Mouse (Mus musculus) neural tube, embryonic 11.5 days (tissue): ENCODE measurements around the gene Fam173a. TPM values are rescaled to one million over a fixed set of nuclear protein-coding genes. Genes with fewer than 3 reads are reported as not detected.
A peak's percentile ranks its signal among the peaks of the same experiment; 100 is the strongest.

Source experiments
- ATAC-seq: fragments of 200-750 bp; cut with Nextera tagmentation; 2 replicates; pipeline ENCODE4 v1.8.0; 2017; ENCODE audit warnings: moderate number of reproducible peaks, mild to moderate bottlenecking, moderate TSS enrichment, moderate library complexity; ENCODE audit not compliant: insufficient read depth, low FRiP score, low TSS enrichment
- DNase-seq: peaks from one replicate; pipeline ENCODE4 v3.0.0-alpha.2; 2015; ENCODE audit warnings: low spot score
- H3K27ac ChIP-seq: fragments of 300-500 bp; sonication (generic); 2 replicates; pipeline ENCODE4 v1.5.1; 2014; ENCODE audit warnings: low read depth, mild to moderate bottlenecking, low read length
- H3K27me3 ChIP-seq: fragments of 300-500 bp; sonication (generic); 2 replicates; pipeline ENCODE4 v1.6.1; 2014; ENCODE audit warnings: mild to moderate bottlenecking, low read length, mixed read lengths; ENCODE audit not compliant: control insufficient read depth, insufficient read depth
- H3K36me3 ChIP-seq: fragments of 300-500 bp; sonication (generic); 2 replicates; pipeline ENCODE4 v1.6.1; 2014; ENCODE audit warnings: mild to moderate bottlenecking, low read length, moderate library complexity, mixed read lengths; ENCODE audit not compliant: control insufficient read depth, insufficient read depth
- H3K4me1 ChIP-seq: fragments of 300-500 bp; sonication (generic); 2 replicates; pipeline ENCODE4 v1.6.1; 2014; ENCODE audit warnings: low read length, mixed read lengths; ENCODE audit not compliant: control insufficient read depth, insufficient read depth
- H3K4me2 ChIP-seq: fragments of 300-500 bp; sonication (generic); 2 replicates; pipeline ENCODE4 v1.6.1; 2014; ENCODE audit warnings: low read depth, mild to moderate bottlenecking, moderate library complexity
- H3K4me3 ChIP-seq: fragments of 300-500 bp; sonication (generic); 2 replicates; pipeline ENCODE4 v1.5.1; 2014; ENCODE audit warnings: low read depth, low read length
- H3K9ac ChIP-seq: fragments of 300-500 bp; sonication (generic); 2 replicates; pipeline ENCODE4 v1.6.1; 2014; ENCODE audit warnings: mild to moderate bottlenecking, low read length
- H3K9me3 ChIP-seq: fragments of 300-500 bp; sonication (generic); 2 replicates; pipeline ENCODE4 v1.6.1; 2016; ENCODE audit warnings: low read length; ENCODE audit not compliant: control insufficient read depth
- WGBS: fragments of 180-500 bp; shearing (Covaris S2); extraction: QIAGEN DNeasy Blood & Tissue Kit; methylation state at CpG from one replicate; pipeline ENCODE4 v1.1.7; 2014; 5-methylcytosine and 5-hydroxymethylcytosine counted together
- polyA plus RNA-seq: library from polyadenylated mRNA; unstranded; fragments of >200 nt; fragmentation: Nextera tagmentation; extraction: Ambion mirVana; gene quantifications from 2 replicates; pipeline ENCODE4 v1.2.1, GENCODE M21; 2014

The Fam173a gene
- polyA plus RNA-seq, 1 experiment from 2014 or later, result 65.7 TPM

- no peak for DNase-seq
- no peaks in the 10 kb centered on the region for H3K9me3 ChIP-seq
- no peaks in the 10 kb centered on the region for H3K27me3 ChIP-seq
- H3K27ac ChIP-seq, result no peak overlapping the region
- H3K4me3 ChIP-seq, result peak overlapping the region; percentile 46
- H3K9ac ChIP-seq, result no peak overlapping the region
- H3K36me3 ChIP-seq, result peaks cover 19% of the 10 kb centered on the region
- H3K4me2 ChIP-seq, result peak overlapping the region; percentile 82
- peaks cover 55% of the 10 kb centered on the region for H3K4me1 ChIP-seq
- 87% methylated on average over 4 of the region's 4 CpGs for WGBS
- ATAC-seq, result no peak
These were observed 37.6 kb upstream of the Fam173a start for GRCm38 (mm10) chr17:25830200-25830753.

GRCm38 (mm10) chr17:25829558-25830017 lies 36.9 kb upstream of the Fam173a start:
- DNase-seq, result no peak

GRCm38 (mm10) chr17:25828712-25829557 lies 36.2 kb upstream of the Fam173a start, which contains the start of gene Jmjd8:
TSS of gene Jmjd8 (plus strand) at chr17:25828867.
- H3K4me1 ChIP-seq, result peaks cover 50% of the 10 kb centered on the region
- peaks cover 15% of the 10 kb centered on the region for H3K36me3 ChIP-seq
- H3K27me3 ChIP-seq, result no peaks in the 10 kb centered on the region

More at GRCm38 (mm10) chr17:25829558-25830017, 36.9 kb upstream of the Fam173a start:
- no peaks in the 10 kb centered on the region for H3K9me3 ChIP-seq
- H3K9ac ChIP-seq, result peak overlapping the region; percentile 77
- H3K4me2 ChIP-seq, result peak overlapping the region; percentile 82
- peak overlapping the region; percentile 63 for H3K27ac ChIP-seq
- H3K27me3 ChIP-seq, result no peaks in the 10 kb centered on the region
- 48% methylated on average over 8 of the region's 8 CpGs for WGBS
- H3K36me3 ChIP-seq, result peaks cover 15% of the 10 kb centered on the region
- no peak for ATAC-seq
- H3K4me3 ChIP-seq, result peak overlapping the region; percentile 46
- H3K4me1 ChIP-seq, result peaks cover 50% of the 10 kb centered on the region

GRCm38 (mm10) chr17:25828223-25828594 lies 35.5 kb upstream of the Fam173a start:
- Histone ChIP-seq H3K36me3 (peaks cover 15% of the 10 kb centered on the region), H3K4me1 (peaks cover 46% of the 10 kb centered on the region)

More at GRCm38 (mm10) chr17:25828712-25829557, 36.2 kb upstream of the Fam173a start, which contains the start of gene Jmjd8:
- WGBS, result under 1% methylated on average over 32 of the region's 32 CpGs
- DNase-seq (peak; percentile 85), ATAC-seq (peak; percentile 36)
- Histone ChIP-seq H3K4me3 (peak within 1 kb of the TSS; percentile 46), H3K4me2 (peak within 1 kb of the TSS; percentile 82), H3K9ac (peak within 1 kb of the TSS; percentile 77), H3K27ac (peak within 1 kb of the TSS; percentile 63), H3K9me3 (no peaks in the 10 kb centered on the region)

GRCm38 (mm10) chr17:25827546-25828222 lies 35.0 kb upstream of the Fam173a start:
- peaks cover 46% of the 10 kb centered on the region for H3K4me1 ChIP-seq
- no peak overlapping the region for H3K4me3 ChIP-seq
- ATAC-seq, result no peak
- H3K27me3 ChIP-seq, result no peaks in the 10 kb centered on the region
- peaks cover 15% of the 10 kb centered on the region for H3K36me3 ChIP-seq
- no peak for DNase-seq
- H3K9me3 ChIP-seq, result no peaks in the 10 kb centered on the region
- H3K4me2 ChIP-seq, result no peak overlapping the region
- no peak overlapping the region for H3K27ac ChIP-seq
- no peak overlapping the region; the same call in 1 of the 2 replicates for H3K9ac ChIP-seq
- 90% methylated on average over 22 of the region's 22 CpGs for WGBS

More at GRCm38 (mm10) chr17:25828223-25828594, 35.5 kb upstream of the Fam173a start:
- H3K27me3 ChIP-seq, result no peaks in the 10 kb centered on the region
- ATAC-seq, result no peak
- peak overlapping the region; percentile 82 for H3K4me2 ChIP-seq
- DNase-seq, result no peak
- peak overlapping the region; percentile 46 for H3K4me3 ChIP-seq
- 81% methylated on average over 8 of the region's 8 CpGs for WGBS
- no peaks in the 10 kb centered on the region for H3K9me3 ChIP-seq
- H3K9ac ChIP-seq, result no peak overlapping the region
- H3K27ac ChIP-seq, result no peak overlapping the region

- DNase-seq, result no peak
- H3K9me3 ChIP-seq, result no peaks in the 10 kb centered on the region
- 96% methylated on average over 13 of the region's 13 CpGs for WGBS
- ATAC-seq, result no peak
- H3K4me2 ChIP-seq, result no peak overlapping the region
- H3K27me3 ChIP-seq, result no peaks in the 10 kb centered on the region
- peaks cover 15% of the 10 kb centered on the region for H3K36me3 ChIP-seq
- H3K4me1 ChIP-seq, result peaks cover 43% of the 10 kb centered on the region
- H3K4me3 ChIP-seq, result no peak overlapping the region
- H3K27ac ChIP-seq, result no peak overlapping the region
- no peak overlapping the region for H3K9ac ChIP-seq
These were observed 34.3 kb upstream of the Fam173a start for GRCm38 (mm10) chr17:25827011-25827410.

- H3K27ac ChIP-seq, result no peak overlapping the region
- no peak overlapping the region for H3K9ac ChIP-seq
- H3K36me3 ChIP-seq, result peaks cover 9% of the 10 kb centered on the region
- WGBS, result 94% methylated on average over 27 of the region's 27 CpGs
- H3K9me3 ChIP-seq, result no peaks in the 10 kb centered on the region
- no peak overlapping the region for H3K4me3 ChIP-seq
- H3K4me2 ChIP-seq, result no peak overlapping the region
- peaks cover 34% of the 10 kb centered on the region for H3K4me1 ChIP-seq
- DNase-seq, result no peak
- no peaks in the 10 kb centered on the region for H3K27me3 ChIP-seq
- ATAC-seq, result no peak
These were observed 33.4 kb upstream of the Fam173a start for GRCm38 (mm10) chr17:25825984-25826570.

GRCm38 (mm10) chr17:25825311-25825710 lies 32.6 kb upstream of the Fam173a start:
- H3K4me3 ChIP-seq, result no peak overlapping the region
- peaks cover 1% of the 10 kb centered on the region for H3K36me3 ChIP-seq
- peaks cover 26% of the 10 kb centered on the region for H3K4me1 ChIP-seq
- no peak overlapping the region for H3K9ac ChIP-seq
- H3K4me2 ChIP-seq, result no peak overlapping the region
- H3K27ac ChIP-seq, result no peak overlapping the region
- ATAC-seq (no peak), DNase-seq (no peak)
- peaks cover 1% of the 10 kb centered on the region; the same call in 1 of the 2 replicates for H3K27me3 ChIP-seq
- no peaks in the 10 kb centered on the region for H3K9me3 ChIP-seq
- 90% methylated on average over 6 of the region's 6 CpGs for WGBS
